Mouse (Mus musculus) left cerebral cortex, postnatal 25 days (tissue): Measurements from ENCODE around the gene Kat2a. TPM values are rescaled to one million over a fixed set of nuclear protein-coding genes. Genes with fewer than 3 reads are reported as not detected.

ENCODE experiments used
- DNase-seq, 2 experiments: peaks; one replicate each; pipeline ENCODE4 v3.0.0; 2022; ENCODE audit warnings: low spot score in 2 of 2, mixed read lengths in 1 of 2
- intact Hi-C: fragments of 180-260 bp; cut with DNase I; formaldehyde crosslinking; loops from one replicate; pipeline ENCODE4 v1.15.1; 2025
- total RNA-seq, 2 experiments: library from RNA; stranded (reverse); gene quantifications; 2 replicates each; pipeline ENCODE4 v1.2.3; 2021

Gene Kat2a
- total RNA-seq, result 10 to 100 TPM; 58.9 to 59.4 TPM

GRCm38 (mm10) chr11:100711783-100712615 lies at the start of gene Kat2a:
Kat2a (minus strand) TSS chr11:100712465.
- peak; percentile 89 to 90 for DNase-seq
- intact Hi-C loops, result no loop called here

- peak; percentile 89 to 91 for DNase-seq
- intact Hi-C loops, result loop anchor here (1.0 to 2.0 kb wide), 4 partner anchors 23 to 196 kb away; partner anchors contain the start of gene Rab5c
Observed at GRCm38 (mm10) chr11:100761547-100762045, 49.3 kb upstream of the Kat2a start.

DNA sequence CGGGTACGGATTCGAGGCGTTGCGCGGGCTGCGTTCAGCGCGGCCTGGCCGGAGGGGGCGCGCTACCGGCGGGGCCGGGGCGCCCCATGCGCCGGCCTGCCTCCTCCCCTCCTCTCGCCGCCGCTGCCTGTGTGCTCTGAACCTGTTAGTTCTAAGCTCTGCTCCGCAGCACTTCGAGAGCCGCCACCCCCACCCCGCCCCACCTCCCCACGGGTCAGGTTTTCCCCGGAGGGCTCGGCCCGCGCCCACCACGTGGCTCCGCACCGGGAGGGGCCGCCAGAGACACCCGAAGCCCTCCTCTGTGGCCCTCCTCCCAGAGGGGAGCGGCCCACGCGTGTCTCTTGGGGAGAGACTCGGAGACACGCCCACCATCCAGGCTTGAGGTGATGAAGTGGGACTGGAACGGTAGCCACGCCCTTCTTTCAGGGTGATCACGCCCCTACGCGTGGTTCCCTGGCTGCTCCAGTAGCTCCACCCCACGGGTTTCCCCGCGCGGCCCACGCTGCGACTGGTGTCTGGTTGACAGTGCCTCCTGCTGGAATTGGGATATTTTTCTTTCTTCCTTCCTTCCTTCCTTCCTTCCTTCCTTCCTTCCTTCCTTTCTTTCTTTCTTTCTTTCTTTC lies 47.5 kb upstream of the Kat2a start, which contains the start of gene Kcnh4:
TSS of gene Kcnh4 (minus strand) at position 332 of the 623 bp plus-strand sequence.
- intact Hi-C loops, result loop anchor here (1.0 to 2.0 kb wide), 3 partner anchors 21 to 189 kb away; partner anchors contain the start of gene Rab5c
- peak; percentile 90 to 98 for DNase-seq

DNA sequence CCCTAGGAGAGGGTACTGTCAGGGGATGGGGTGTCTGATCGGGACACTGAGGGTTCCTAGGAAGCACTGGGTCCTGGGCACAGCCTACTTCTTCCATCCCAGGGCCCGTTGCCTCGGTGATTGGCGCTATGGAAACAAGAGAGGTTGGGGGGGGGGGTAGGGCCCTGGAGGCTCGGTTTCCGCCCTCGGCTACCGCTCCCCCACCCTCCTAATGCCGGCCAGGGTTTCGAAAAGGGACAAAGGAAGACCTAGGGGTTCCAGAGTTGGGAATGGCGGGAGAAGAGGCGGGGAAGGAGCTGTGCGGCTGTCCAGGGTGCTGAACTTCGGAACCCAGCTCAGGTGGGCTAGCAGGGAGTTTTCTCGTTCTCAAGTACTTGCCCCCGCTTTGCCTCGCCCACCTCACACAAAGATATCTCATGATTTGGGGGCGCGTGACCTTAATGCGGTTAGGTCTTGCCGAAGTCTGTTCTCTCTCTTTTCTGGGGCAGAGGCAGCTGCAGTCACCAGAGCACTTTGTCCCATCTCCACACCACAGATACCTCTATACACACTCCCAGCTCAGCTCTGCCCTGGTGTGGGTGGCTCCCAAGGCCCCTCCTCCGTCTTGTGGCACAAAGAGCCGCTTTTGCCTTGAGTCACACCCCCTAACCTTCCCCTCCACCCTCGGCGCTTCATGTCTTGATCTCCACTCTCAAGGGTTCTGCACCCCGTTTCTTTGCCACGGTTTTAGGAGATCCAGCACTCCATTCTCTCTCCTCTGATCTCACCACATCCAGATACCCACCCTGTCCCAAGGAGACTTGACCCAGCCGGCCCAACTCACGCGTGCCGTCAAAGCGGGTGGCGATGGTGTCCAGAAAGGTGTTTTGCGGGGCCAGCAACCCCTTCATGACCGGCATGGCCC lies 46.7 kb upstream of the Kat2a start:
- intact Hi-C loops, result loop anchor here (1.0 kb wide), 1 partner anchor 40 kb away; no protein-coding TSS in a partner anchor
- DNase-seq, result peak in 1 of 2 experiments; percentile 40

- DNase-seq, result no peak
- intact Hi-C loops, result no loop called here
Observed at GRCm38 (mm10) chr11:100757566-100757965, 45.3 kb upstream of the Kat2a start.

- intact Hi-C loops, result no loop called here
- no peak for DNase-seq
Observed at GRCm38 (mm10) chr11:100756476-100756875, 44.2 kb upstream of the Kat2a start.

DNA sequence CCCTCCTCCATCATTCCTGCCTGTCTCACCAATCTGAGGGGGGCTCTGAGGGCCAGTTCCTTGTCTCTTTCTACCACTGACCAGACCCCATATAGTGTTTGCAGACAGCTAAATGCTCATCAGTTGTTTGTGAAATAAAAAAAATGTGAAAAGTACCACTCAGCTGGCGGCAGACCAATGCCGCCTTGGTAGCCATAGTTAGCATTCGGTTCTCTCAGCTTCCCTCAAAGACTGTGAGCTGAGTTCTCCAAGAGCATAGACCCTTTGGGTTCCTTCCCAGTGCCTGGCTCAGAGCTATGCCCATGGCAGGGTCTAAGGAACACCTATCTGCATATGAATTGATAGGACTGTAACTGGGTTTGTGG lies 42.4 kb upstream of the Kat2a start:
- intact Hi-C loops, result no loop called here
- DNase-seq, result peak; percentile 36 to 90

DNA sequence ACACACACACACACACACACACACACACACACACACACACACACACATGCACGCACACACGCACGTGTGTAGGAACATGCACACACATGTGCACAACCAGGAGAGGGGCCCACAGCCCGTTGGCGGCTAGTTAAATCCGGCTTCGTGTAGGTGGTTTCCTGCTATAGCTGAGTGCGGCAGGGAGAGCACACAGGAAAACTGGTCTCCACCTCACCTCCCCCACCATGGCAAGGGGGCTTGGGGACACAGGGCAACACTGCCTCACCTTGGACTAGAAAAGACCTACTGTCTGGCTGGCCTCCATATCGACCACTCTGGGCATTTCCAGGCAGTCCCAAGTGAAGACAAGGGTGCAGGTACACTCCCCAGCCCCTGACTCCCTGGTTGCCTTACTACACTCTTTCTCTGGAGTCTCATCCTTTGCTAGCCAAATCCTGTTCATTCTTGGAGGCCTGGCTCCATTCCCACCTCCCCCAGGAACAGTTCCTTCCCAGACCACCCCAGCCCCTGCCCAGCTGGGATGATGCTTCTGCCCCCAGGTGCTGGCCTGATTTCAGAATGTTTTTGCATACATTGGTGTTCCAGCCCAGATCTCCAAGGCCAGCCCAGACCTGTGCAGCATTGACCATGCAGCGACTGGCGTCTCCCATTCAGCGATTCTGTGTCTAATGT lies 41.9 kb upstream of the Kat2a start:
- intact Hi-C loops, result no loop called here
- peak; percentile 75 to 91 for DNase-seq

DNA sequence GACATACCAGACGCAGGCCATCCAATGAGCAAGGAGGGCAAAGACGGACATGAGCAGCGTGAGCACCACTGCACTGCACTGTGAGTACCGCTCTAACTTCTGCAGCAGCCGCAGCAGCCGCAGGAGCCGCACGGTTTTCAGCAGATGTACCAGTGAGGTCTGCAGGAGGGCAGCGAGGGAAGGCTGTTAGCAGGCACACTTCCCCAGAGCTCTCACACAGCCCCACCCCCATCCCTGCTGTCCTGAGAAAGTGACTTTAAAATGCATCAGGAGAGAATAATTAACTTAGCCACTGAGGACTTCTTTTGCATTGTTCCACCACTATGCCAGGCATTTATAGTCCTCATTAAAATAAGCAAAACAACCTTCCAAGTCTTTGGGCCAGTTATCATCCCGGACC lies 40.0 kb upstream of the Kat2a start:
- intact Hi-C loops, result no loop called here
- peak in 1 of 2 experiments; percentile 63 for DNase-seq

DNA sequence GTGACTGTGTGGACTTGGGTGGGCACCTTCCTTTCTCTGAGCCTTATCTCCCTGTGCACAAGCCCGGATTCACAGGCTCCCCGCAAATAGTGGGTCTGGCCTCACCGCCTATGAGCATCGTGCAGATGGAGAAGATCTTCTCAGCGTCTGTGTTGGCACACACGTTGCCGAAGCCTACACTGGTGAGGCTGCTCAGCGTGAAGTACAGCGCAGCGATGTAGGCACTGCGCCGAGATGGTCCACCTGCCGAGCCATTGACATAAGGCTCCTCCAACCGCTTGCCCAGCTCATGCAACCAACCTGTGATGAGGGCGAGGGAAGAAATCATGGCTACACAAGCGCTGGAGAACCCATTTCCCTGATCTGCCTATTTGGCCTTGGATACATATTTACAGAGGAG lies 37.9 kb upstream of the Kat2a start:
- intact Hi-C loops, result no loop called here
- DNase-seq, result peak in 1 of 2 experiments; percentile 58

DNA sequence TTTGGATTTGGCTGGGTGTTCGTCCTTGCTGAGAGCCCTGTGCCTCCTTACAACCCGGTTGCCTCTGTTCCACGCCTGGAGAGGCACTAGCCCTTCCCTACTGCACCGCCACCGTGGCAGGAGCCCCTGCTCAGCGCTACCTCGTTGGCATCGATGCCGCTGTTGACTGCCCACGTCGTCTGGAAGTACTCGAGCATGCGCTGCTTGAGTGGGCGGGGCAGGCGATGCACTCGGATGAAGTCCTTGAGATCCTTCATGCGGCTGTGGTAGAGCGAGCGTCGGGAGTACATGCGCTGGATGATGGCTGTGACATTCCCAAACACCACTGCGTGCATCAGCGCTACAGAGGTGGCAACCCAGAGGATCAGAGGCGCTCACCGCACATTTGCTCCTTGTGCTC lies 37.2 kb upstream of the Kat2a start:
- peak; percentile 35 to 81 for DNase-seq
- intact Hi-C loops, result no loop called here

- intact Hi-C loops, result no loop called here
- peak in 1 of 2 experiments; percentile 70 for DNase-seq
Observed at GRCm38 (mm10) chr11:100748620-100749019, 36.4 kb upstream of the Kat2a start.

GRCm38 (mm10) chr11:100747114-100747513 lies 34.8 kb upstream of the Kat2a start:
- intact Hi-C loops, result no loop called here
- DNase-seq, result no peak

- DNase-seq, result no peak
- intact Hi-C loops, result no loop called here
Observed at GRCm38 (mm10) chr11:100746546-100746945, 34.3 kb upstream of the Kat2a start.

DNA sequence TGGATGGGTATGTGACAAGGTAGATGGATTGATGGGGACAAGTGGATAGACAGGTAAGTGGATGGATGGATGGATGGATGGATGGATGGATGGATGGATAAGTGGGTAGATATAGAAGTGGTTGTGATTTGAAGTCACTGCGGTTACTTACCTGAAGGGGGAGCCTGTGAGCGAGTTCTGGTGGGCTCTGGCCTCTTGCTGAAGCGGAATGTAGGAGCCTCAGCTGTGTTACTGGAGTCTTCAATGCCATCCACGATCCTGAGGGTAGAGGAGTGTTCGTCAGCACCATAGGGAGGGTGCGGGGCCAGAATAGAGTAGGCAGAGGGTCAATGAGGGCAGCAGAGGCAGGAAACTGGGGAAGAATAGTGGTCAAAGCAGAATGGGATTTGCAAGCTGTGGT lies 32.8 kb upstream of the Kat2a start:
- DNase-seq, result peak; percentile 32 to 72
- intact Hi-C loops, result no loop called here

DNA sequence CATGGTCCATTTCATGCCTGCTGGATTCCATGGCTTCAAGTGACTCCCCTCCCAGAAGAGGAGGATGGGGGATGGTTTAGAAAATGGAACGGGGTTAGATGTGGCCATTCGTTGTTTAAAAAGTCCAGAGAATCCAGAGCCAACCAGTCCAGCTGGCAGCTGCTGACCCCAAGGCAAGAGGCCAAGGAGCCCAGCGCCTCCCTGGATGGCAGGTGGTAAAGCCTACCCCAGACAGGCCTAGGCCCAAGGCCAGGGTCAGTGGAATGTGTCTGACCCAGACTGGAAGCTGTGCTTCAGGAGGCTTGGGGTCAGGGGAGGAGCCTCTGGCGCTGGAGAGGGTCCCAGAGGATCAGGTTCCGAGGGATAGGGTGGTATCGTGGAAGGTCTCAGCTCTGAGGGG lies 29.1 kb upstream of the Kat2a start:
- no peak for DNase-seq
- intact Hi-C loops, result no loop called here

- intact Hi-C loops, result loop anchor here (2.0 kb wide), 2 partner anchors 22 to 24 kb away; no protein-coding TSS in a partner anchor
- DNase-seq, result no peak
Observed at GRCm38 (mm10) chr11:100738749-100739148, 26.5 kb upstream of the Kat2a start.

- intact Hi-C loops, result loop anchor here (2.0 kb wide), 2 partner anchors 23 kb away; no protein-coding TSS in a partner anchor
- peak; percentile 99 to 100 for DNase-seq
Observed at GRCm38 (mm10) chr11:100738066-100738604, 25.9 kb upstream of the Kat2a start, which contains the start of gene Rab5c. Rab5c (minus strand) TSS chr11:100738215.
